Mouse (Mus musculus) CH12.LX (cell line): ENCODE measurements around the gene Prpf3.

Experiments used
- CTCF ChIP-seq, 2 experiments: IDR thresholded peaks in 1 of 2; conservative IDR thresholded peaks in 1 of 2; 2 replicates each; pipeline ENCODE4 v1.5.1; 2011 to 2012; ENCODE audit warnings: low read depth in 2 of 2, low read length in 2 of 2, improper control_type of control experiment in 1 of 2, inconsistent platforms in 1 of 2, mild to moderate bottlenecking in 1 of 2, moderate library complexity in 1 of 2
- JUND ChIP-seq: conservative IDR thresholded peaks from 2 replicates; pipeline ENCODE4 v1.6.1; 2011; ENCODE audit warnings: low read depth, low read length, improper control_type of control experiment
- MAZ ChIP-seq: IDR thresholded peaks from 2 replicates; pipeline ENCODE4 v1.6.1; 2012; ENCODE audit warnings: low read depth, mild to moderate bottlenecking, inconsistent platforms, low read length, improper control_type of control experiment, moderate library complexity

- TF ChIP-seq JUND (no peak), MAZ (no peak), CTCF (conservative IDR thresholded peaks at IDR 0.05 in 1 of 2, IDR thresholded peaks at IDR 0.05 in 1 of 2; ENCODE audit: low read depth in 2 of 2, low read length in 2 of 2) (no peak)
Observed at GRCm38 (mm10) chr3:95793662-95794061, 62.0 kb downstream of the Prpf3 start.
